Mouse (Mus musculus) brain, embryonic 14.5 days (tissue): ENCODE data around the gene Ell. TPM values are rescaled to one million over a fixed set of nuclear protein-coding genes. Genes with fewer than 3 reads are reported as not detected.

Experiments used
- DNase-seq: peaks from one replicate; pipeline ENCODE4 v3.0.0-alpha.2; 2011; ENCODE audit warnings: low read depth
- CTCF ChIP-seq: fragments of 200-500 bp; IDR thresholded peaks from 2 replicates; pipeline ENCODE4 v1.5.1; 2012; ENCODE audit warnings: inconsistent platforms, mild to moderate bottlenecking, moderate library complexity, borderline replicate concordance; ENCODE audit not compliant: insufficient read depth, insufficient read length; ENCODE audit errors: extremely low read depth
- POLR2A ChIP-seq: fragments of 200-500 bp; IDR thresholded peaks from 2 replicates; pipeline ENCODE4 v1.6.1; 2012; ENCODE audit warnings: mild to moderate bottlenecking, inconsistent platforms, borderline replicate concordance; ENCODE audit not compliant: poor library complexity, insufficient read depth, insufficient read length, severe bottlenecking; ENCODE audit errors: extremely low read depth
- polyA plus RNA-seq: library from polyadenylated mRNA; depleted of rRNA; stranded (reverse); fragments of >200 nt; gene quantifications from 2 replicates; pipeline ENCODE4 v1.2.3, GENCODE M21; 2012

Ell gene
- polyA plus RNA-seq, 1 experiment = 26.6 TPM

DNA sequence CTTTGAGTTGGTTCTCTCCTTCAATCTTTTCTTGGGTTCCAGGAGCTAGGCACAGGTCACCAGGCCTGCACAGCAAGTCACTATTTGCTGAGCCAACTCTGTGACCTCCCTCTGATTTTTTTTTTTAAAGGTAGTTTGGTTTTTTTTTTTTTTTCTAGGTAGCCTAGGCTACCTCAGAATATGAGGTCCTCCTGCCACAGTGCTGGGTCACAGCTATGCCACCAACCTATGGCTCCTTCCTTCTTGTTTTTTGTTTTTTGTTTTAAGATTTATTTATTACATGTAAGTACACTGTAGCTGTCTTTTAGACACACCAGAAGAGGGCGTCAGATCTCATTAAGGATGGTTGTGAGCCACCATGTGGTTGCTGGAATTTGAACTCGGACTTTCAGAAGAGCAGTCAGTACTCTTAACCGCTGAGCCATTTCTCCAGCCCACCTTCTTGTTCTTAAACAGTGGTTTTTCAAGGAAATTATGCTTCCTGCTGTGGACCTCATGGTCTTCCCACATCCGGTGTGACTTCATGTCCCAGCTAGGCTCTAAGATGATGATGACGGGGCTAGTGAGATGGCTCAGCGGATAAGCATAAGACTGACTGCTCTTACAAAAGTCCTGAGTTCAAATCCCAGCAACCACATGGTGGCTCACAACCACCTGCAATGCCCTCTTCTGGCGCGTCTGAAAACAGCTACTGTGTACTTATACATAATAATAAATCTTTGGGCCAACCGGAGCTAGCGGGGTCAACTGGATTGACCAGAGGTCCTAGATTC, 10.3 kb downstream of the Ell start:
- no peak for TF ChIP-seq POLR2A
- TF ChIP-seq CTCF = no peak
- no peak for DNase-seq

DNA sequence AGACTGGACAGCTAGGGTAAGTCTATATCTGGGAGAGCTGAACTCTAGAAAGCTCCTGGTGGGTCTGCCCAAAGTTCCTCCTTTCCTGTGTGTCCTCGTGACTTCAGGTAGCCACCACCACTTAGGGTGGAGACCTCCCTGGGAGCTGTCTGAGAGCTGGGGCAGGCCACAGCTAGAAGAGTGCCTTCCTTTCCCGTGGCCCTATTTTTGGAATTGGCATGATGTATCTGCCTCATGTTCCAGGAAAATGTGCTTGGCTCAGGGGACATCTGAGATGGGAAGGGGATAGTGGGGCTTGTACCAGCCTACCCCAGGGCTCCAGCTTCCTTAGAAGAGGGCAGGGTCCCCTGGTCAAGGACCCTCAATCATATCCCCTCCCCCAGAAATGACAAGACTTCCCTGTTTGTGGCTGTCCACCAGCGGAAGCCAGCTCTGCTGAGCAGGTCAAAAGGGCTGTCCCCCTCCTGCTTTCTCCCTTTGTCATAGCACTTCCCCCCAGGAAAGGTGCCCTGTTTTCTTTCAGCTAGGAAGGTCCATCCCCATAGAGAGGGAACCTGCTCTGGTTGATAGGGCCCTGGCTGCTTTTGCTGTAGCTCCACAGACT, 12.4 kb downstream of the Ell start:
- DNase-seq = no peak
- no peak for TF ChIP-seq CTCF
- TF ChIP-seq POLR2A = no peak

- DNase-seq = no peak
- no peak for TF ChIP-seq POLR2A
- TF ChIP-seq CTCF = no peak
These were observed 13.6 kb downstream of the Ell start for GRCm38 (mm10) chr8:70552836-70553235.

- TF ChIP-seq POLR2A (no peak), CTCF (no peak)
- peak; percentile 44 for DNase-seq
These were observed 14.5 kb downstream of the Ell start for GRCm38 (mm10) chr8:70553740-70554139.

DNA sequence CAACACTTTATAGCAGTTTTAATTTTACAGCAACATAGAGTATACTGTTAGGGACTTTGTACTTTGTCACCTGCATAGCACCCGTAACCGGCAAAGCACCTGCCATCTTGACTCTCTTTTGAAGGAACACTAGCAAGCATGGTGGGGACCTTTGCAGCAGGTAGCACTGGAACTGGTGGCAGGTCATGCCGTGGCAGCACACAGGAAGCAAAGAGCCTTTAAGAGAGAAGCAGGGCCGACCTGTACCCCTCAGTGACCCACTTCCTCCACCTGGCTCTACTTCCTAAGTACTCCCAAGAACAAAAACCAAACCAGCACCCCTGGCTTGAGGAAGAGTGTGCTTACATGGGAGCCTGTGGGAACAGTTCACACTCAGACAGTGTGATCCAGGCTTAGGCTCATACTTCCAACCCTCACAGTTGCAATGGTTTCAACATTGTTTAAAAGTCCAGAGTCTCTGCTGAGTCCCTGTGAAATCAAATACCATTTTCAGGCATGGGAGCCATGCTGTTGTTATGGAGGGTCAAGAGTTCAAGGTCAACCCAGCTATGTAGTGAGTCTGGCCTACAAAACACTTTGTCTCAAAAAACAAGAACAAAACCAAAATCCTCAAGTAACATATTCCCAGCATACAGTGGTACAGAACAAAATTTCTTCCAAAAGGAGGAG, 16.0 kb downstream of the Ell start:
- DNase-seq = no peak
- TF ChIP-seq POLR2A = no peak
- TF ChIP-seq CTCF = no peak

DNA sequence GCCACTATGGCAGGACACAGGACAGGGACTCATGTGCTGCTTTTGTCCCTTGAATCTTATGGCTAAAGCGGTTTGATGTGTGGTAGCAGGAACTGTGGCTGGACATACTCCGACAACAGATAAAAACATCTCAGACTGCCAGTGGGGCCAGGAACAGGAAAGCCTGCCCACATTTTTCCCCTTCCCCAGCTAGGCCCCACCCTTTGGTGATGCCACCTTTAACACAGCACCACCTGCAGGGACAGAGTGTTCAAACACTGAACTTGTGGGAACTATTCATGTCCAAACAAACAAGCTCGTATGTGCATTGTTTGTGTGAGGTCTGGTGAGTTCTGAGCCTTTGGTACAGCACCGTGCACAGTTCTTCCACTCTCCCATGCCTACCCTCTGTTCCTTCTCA, 19.1 kb downstream of the Ell start:
- no peak for DNase-seq

GRCm38 (mm10) chr8:70558983-70559382, 19.7 kb downstream of the Ell start:
- TF ChIP-seq POLR2A (no peak), CTCF (no peak)
- DNase-seq = no peak

More for the DNA sequence above, 19.1 kb downstream of the Ell start:
- TF ChIP-seq CTCF (no peak), POLR2A (no peak)

DNA sequence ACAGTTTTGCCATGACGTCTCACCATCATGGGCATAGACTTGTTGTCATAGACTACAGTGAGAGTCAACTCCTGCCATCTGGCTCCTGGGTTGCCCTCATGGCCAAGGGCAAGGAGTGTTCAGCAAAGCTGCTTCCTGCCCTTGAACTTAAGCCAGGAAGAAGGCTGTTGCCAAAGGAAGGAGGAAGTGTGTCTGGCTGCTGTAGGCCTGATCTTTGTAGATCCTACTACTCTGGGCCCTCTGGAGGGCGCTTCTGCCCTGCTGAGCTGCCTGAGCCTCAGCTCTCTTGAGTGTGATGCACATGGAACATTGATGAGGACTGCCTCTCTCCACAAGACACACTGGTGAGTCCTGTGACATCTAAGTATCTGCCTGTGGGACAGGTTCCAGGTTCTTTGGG, 20.8 kb downstream of the Ell start:
- TF ChIP-seq CTCF = no peak; the same call in 1 of the 2 replicates
- no peak for TF ChIP-seq POLR2A
- DNase-seq = no peak

GRCm38 (mm10) chr8:70560564-70560963, 21.3 kb downstream of the Ell start:
- no peak for DNase-seq
- TF ChIP-seq CTCF = no peak
- no peak for TF ChIP-seq POLR2A

GRCm38 (mm10) chr8:70561357-70561756, 22.1 kb downstream of the Ell start:
- TF ChIP-seq POLR2A = no peak
- TF ChIP-seq CTCF = no peak
- DNase-seq = no peak

- no peak for DNase-seq
These were observed 22.7 kb downstream of the Ell start for GRCm38 (mm10) chr8:70561809-70562535.

GRCm38 (mm10) chr8:70562802-70563201, 23.5 kb downstream of the Ell start:
- TF ChIP-seq POLR2A = no peak
- no peak for TF ChIP-seq CTCF

More at GRCm38 (mm10) chr8:70561809-70562535, 22.7 kb downstream of the Ell start:
- no peak for TF ChIP-seq POLR2A

More at GRCm38 (mm10) chr8:70562802-70563201, 23.5 kb downstream of the Ell start:
- no peak for DNase-seq
